Mouse (Mus musculus): ENCODE measurements around the gene Med23. TPM values are rescaled to one million over a fixed set of nuclear protein-coding genes. Genes with fewer than 3 reads are reported as not detected.

The Med23 gene
- 18.1 and 21.1 TPM in 2 replicates for polyA plus RNA-seq (2015; fragmentation: Nextera tagmentation; extraction: Ambion mirVana)

DNA sequence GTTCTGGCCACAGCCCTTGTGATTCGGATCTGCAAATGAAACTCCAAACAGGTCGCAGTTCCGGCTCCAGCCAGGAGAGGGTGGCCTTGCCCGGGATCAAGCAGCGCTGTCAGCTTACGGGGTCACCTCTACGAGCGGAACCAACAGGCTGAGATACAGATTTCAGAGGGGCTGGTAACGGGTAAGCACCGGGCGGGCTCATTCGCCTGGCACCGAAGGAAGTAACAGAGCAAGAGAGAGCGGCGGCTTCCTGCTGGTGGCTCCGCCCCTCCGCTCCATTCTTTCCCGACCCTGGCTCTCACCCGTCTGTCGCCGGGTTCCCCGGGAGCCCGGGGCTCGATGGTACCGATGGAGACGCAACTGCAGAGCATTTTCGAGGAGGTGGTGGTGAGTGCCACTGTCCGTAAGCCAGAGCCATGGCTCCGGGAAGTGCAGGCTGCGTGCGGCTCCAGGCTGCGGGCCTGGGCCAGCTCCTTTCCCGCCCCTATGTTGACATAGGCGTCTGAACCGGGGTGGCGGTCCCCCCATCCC is at the start of gene Med23:
Med23 (plus strand) TSS at position 227 of the 531 bp plus-strand sequence.
- peak within 1 kb of the TSS; percentile 49 for H3K4me2 ChIP-seq
- peak within 1 kb of the TSS; percentile 94 for H3K4me3 ChIP-seq
- H3K9me3 ChIP-seq = no peaks in the 10 kb centered on the region
- no peak within 1 kb of the TSS for H3K27ac ChIP-seq
- ATAC-seq (ENCODE audit: insufficient number of reproducible peaks, low FRiP score, low TSS enrichment, low read depth) = peak; percentile 99
- no peaks in the 10 kb centered on the region for H3K27me3 ChIP-seq
- H3K4me1 ChIP-seq = no peaks in the 10 kb centered on the region
- H3K9ac ChIP-seq = peak within 1 kb of the TSS; percentile 89
- H3K36me3 ChIP-seq = peaks cover 27% of the 10 kb centered on the region
- WGBS = under 1% methylated on average over 36 of the region's 36 CpGs

DNA sequence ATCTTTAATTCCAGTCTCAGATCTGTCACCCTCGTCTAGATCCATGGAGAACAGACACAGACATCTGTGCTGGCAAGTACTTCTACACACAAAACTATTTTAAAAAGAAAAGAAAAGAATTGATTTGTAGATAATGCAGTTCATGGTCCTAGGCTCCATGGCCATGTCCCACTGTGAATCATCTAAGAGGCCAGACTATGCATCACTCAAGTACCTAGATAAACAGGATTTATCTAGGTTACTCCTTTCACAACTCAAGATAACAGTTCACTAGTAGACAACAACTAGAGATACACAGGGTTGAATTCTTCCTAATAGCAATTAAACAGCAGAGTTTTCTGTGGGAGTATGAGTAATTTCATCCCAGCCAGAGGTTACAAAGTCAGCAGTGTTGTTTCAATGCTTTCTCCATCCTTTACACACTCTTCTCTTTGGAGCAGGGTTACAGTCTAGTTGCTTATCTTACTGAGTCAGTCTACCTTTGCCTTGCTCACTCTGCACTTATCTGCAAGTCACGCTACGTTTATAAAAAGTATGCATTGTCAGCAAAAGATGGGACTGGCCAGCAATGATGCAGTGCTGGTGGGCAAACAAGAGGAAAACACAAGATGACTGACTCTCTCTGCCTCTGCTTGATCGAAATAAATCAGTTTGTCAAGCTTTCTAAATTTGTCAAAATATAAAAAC is 47.7 kb upstream of the Med23 start:
- H3K4me3 ChIP-seq = no peak overlapping the region
- no peaks in the 10 kb centered on the region for H3K27me3 ChIP-seq
- 67% methylated on average over 4 of the region's 4 CpGs for WGBS
- H3K4me1 ChIP-seq = peaks cover 8% of the 10 kb centered on the region; the same call in 1 of the 2 replicates
- H3K36me3 ChIP-seq = no peaks in the 10 kb centered on the region
- no peak overlapping the region for H3K9ac ChIP-seq
- H3K4me2 ChIP-seq = no peak overlapping the region
- H3K27ac ChIP-seq = no peak overlapping the region
- H3K9me3 ChIP-seq = no peaks in the 10 kb centered on the region
- ATAC-seq (ENCODE audit: insufficient number of reproducible peaks, low FRiP score, low TSS enrichment, low read depth) = no peak

DNA sequence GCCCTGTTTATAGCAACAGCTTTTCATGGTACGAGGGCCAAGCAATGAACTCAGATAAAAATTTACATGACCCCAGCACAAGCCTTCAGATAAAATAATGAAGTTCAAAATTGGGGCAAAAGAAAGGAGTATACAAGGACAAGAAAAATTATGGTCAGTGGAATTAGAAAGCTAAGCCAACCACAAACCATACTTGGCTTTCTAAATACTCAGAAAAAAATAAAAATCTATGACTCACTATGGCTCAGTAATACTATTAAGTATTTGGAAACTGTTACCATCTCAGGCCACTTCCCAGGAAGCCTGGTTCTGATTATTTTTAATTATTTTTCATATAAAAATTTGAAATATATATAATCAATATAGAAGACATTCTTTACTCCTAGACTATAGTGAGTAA is 46.9 kb upstream of the Med23 start:
- Histone ChIP-seq H3K9me3 (no peaks in the 10 kb centered on the region), H3K36me3 (no peaks in the 10 kb centered on the region), H3K4me1 (peaks cover 8% of the 10 kb centered on the region; the same call in 1 of the 2 replicates)

DNA sequence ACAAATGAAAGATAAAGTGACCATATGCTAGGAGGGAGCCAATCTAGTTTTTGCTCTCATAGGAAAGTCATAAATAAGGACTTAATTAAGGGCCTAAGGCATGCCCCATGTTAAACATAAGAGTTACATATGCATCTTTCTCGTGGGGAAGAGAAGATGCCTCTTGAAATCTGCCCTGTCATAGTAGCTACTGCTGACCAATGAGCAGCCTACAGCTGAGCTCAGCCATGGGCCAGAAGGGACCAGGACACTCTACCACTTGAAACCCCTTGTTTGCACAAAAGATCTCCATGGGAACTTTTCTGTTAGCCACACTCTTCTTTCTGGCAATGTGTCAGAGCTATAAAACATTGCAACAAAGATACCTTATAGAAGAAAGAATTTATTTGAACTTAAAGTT is 46.5 kb upstream of the Med23 start:
- no peak for ATAC-seq (ENCODE audit: insufficient number of reproducible peaks, low FRiP score, low TSS enrichment, low read depth)

More for the DNA sequence above, 46.9 kb upstream of the Med23 start:
- no peak overlapping the region for H3K4me3 ChIP-seq
- H3K27ac ChIP-seq = no peak overlapping the region
- H3K27me3 ChIP-seq = no peaks in the 10 kb centered on the region
- H3K9ac ChIP-seq = no peak overlapping the region
- no peak overlapping the region for H3K4me2 ChIP-seq
- WGBS = 53% methylated on average over 1 of the region's 1 CpGs
- ATAC-seq (ENCODE audit: insufficient number of reproducible peaks, low FRiP score, low TSS enrichment, low read depth) = no peak

DNA sequence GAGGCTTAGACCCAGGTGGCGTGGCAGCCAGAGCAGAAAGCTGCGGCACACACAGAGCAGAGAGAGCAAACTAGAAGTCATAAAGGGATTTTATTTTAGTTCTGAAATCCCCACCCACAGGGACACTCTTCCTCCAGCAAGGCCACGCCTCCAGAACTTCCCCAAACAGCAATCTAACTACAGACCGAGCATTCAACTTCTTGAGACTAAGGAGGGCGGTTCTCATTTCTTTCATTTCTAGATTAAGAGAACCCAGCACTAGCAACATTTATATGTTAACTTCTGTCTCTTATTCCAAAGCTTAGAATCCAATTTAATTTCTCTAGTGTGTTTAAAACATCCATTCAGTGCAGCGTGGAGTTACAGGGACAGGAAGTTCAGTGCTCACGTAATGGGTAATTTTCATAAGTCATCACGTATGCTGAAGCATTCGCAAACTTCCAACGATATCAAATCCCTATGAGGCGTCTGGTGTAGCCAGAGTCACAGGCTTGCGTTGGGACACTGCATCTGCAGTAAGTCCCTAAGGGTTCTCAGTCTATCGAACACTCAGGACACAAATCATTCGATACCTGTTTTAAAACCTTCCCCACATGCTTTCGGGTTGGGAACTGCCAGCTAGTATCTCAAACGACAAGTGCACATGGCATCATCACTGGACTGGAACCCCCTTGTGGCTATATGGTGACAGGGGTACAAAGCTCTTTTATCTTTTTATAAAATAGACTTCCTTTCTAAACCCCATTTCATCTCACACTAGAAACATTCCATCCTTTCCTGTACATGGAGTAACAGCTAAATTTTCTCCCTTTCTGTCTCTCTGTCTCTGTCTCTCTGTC is 45.9 kb upstream of the Med23 start:
- Histone ChIP-seq H3K27ac (peak overlapping the region; percentile 34; the same call in 1 of the 2 replicates), H3K4me2 (peak overlapping the region; percentile 4; the same call in 1 of the 2 replicates), H3K4me3 (no peak overlapping the region), H3K9me3 (no peaks in the 10 kb centered on the region), H3K4me1 (peaks cover 8% of the 10 kb centered on the region; the same call in 1 of the 2 replicates), H3K36me3 (no peaks in the 10 kb centered on the region), H3K9ac (no peak overlapping the region), H3K27me3 (no peaks in the 10 kb centered on the region)
- WGBS = 48% methylated on average over 16 of the region's 16 CpGs
- ATAC-seq (ENCODE audit: insufficient number of reproducible peaks, low FRiP score, low TSS enrichment, low read depth) = no peak

More for the DNA sequence above, 46.5 kb upstream of the Med23 start:
- Histone ChIP-seq H3K27me3 (no peaks in the 10 kb centered on the region), H3K36me3 (no peaks in the 10 kb centered on the region), H3K4me1 (peaks cover 8% of the 10 kb centered on the region; the same call in 1 of the 2 replicates), H3K4me2 (peak overlapping the region; percentile 4; the same call in 1 of the 2 replicates), H3K27ac (peak overlapping the region; percentile 34; the same call in 1 of the 2 replicates), H3K9ac (no peak overlapping the region), H3K9me3 (no peaks in the 10 kb centered on the region), H3K4me3 (no peak overlapping the region)
- WGBS = 3% methylated on average over 1 of the region's 1 CpGs

DNA sequence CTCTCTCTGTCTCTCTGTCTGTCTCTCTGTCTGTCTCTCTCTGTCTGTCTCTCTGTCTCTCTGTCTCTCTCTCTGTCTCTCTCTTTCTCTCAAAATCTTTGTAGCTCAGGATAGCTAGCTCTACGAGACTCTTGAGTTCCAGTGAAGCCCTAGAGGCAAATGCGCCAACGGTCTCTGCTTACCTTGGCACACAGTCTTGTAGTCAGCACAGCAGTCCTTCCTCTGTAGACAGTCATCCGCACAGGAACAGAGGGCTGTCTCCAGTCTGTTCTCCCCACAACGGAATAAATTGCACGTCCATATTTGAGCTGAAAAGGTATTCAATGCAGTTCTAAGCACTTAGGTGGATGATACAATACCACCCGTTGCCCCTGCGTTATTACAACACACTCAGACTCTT is 45.2 kb upstream of the Med23 start:
- Histone ChIP-seq H3K9me3 (no peaks in the 10 kb centered on the region), H3K4me1 (peaks cover 8% of the 10 kb centered on the region; the same call in 1 of the 2 replicates), H3K9ac (no peak overlapping the region), H3K4me2 (no peak overlapping the region), H3K4me3 (no peak overlapping the region), H3K27me3 (no peaks in the 10 kb centered on the region), H3K36me3 (no peaks in the 10 kb centered on the region), H3K27ac (no peak overlapping the region)
- WGBS = 79% methylated on average over 8 of the region's 8 CpGs
- ATAC-seq (ENCODE audit: insufficient number of reproducible peaks, low FRiP score, low TSS enrichment, low read depth) = no peak

DNA sequence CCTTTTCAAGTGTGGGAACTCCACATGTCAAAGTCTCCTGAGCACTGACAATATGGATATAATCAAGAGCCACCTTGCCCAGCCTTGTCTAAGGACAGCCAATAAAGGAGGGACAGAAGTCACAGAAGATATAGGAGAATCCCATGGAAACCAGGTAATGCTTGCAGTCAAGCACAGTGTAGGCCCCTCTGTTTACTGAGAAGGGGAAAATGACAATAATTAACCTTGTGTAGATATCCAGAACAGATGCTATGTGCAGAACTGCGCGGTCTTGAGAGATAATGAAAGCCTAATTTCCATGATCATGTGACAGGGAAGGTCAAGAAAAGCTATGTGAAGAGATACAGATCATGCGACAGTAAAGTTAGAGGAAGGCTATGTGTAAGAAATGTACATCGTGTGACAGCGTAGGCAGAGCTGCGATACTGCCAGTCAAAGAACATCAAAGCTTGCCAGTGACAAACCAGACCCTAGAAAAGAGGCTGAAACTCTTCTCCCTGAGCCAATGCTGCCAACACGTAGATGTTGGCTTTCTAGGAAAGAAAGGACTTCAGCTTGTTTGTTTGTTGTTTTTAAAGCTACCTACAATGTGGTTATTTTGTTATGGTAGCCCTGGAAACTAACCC is 44.2 kb upstream of the Med23 start:
- Histone ChIP-seq H3K4me2 (no peak overlapping the region), H3K27me3 (no peaks in the 10 kb centered on the region), H3K36me3 (no peaks in the 10 kb centered on the region), H3K4me1 (peaks cover 8% of the 10 kb centered on the region; the same call in 1 of the 2 replicates), H3K27ac (no peak overlapping the region), H3K4me3 (no peak overlapping the region), H3K9me3 (no peaks in the 10 kb centered on the region), H3K9ac (no peak overlapping the region)
- WGBS = 88% methylated on average over 7 of the region's 7 CpGs
- ATAC-seq (ENCODE audit: insufficient number of reproducible peaks, low FRiP score, low TSS enrichment, low read depth) = no peak

DNA sequence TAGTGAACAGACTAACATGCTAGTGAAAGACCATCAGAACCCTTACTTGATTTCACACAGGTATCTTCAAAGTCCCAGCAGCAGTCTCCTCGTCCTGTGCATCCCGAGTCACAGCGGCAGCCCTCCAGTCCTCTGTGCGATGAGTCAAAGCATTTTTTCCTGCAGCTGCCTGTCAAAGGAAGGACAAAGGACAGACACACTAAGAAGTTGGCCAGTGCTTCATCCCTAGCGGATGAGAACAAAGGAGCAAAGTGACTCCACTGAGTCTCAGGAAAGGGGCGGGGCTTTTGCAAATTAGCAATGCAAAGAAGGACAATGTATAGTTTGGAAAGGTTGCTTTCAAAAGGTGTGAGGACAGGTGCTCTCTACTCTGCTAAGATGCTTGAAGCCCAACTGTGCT is 43.7 kb upstream of the Med23 start:
- Histone ChIP-seq H3K4me1 (peaks cover 8% of the 10 kb centered on the region; the same call in 1 of the 2 replicates), H3K4me3 (no peak overlapping the region), H3K27ac (no peak overlapping the region), H3K9ac (no peak overlapping the region), H3K9me3 (no peaks in the 10 kb centered on the region), H3K27me3 (no peaks in the 10 kb centered on the region), H3K4me2 (no peak overlapping the region), H3K36me3 (no peaks in the 10 kb centered on the region)
- no peak for ATAC-seq (ENCODE audit: insufficient number of reproducible peaks, low FRiP score, low TSS enrichment, low read depth)
- 57% methylated on average over 6 of the region's 6 CpGs for WGBS

DNA sequence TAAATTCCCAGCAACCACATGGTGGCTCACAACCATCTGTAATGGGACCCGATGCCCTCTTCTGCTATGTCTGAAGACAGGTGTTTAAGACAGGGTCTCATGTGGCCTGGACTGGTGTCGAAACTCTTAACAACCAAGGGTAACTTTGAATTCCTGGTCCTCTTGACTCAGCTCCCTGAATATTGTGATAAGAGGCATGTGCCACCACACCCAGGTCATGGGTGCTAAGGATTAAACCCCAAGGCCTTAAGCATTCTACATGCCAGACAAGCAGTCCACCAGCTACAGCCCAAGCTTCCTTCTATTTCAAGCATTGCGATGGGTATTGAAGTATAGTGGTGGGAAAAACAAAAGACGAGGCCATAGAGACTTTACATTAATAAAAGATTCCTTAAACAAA is 41.6 kb upstream of the Med23 start:
- H3K9ac ChIP-seq = no peak overlapping the region
- 87% methylated on average over 4 of the region's 4 CpGs for WGBS
- no peak overlapping the region for H3K4me3 ChIP-seq
- H3K27ac ChIP-seq = no peak overlapping the region
- no peaks in the 10 kb centered on the region for H3K9me3 ChIP-seq
- peaks cover 8% of the 10 kb centered on the region; the same call in 1 of the 2 replicates for H3K4me1 ChIP-seq
- no peak for ATAC-seq (ENCODE audit: insufficient number of reproducible peaks, low FRiP score, low TSS enrichment, low read depth)
- H3K36me3 ChIP-seq = no peaks in the 10 kb centered on the region
- no peak overlapping the region for H3K4me2 ChIP-seq
- H3K27me3 ChIP-seq = no peaks in the 10 kb centered on the region

DNA sequence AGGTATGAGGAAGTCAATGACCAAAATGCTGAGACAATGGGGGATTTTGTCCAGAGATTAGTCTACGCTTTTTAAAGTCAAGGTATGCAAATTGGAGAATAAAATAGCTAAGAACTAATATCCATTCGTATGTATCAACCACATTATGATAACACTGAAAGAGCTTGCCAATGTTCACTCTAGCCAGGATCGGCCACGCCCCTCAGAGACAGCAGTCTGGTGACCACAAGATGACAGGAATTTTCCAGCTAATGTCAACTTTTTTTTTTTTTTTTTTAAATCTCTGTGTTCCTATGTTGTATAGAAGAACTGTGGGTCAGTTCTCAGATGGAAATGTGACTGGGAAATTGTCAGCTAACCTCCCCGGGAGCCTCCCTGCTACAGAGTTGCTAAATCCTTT is 39.3 kb upstream of the Med23 start:
- no peak overlapping the region for H3K27ac ChIP-seq
- no peaks in the 10 kb centered on the region for H3K27me3 ChIP-seq
- H3K9ac ChIP-seq = no peak overlapping the region
- 91% methylated on average over 5 of the region's 5 CpGs for WGBS
- H3K36me3 ChIP-seq = no peaks in the 10 kb centered on the region
- H3K4me2 ChIP-seq = no peak overlapping the region
- no peak overlapping the region for H3K4me3 ChIP-seq
- ATAC-seq (ENCODE audit: insufficient number of reproducible peaks, low FRiP score, low TSS enrichment, low read depth) = no peak
- H3K4me1 ChIP-seq = peaks cover 6% of the 10 kb centered on the region
- no peaks in the 10 kb centered on the region for H3K9me3 ChIP-seq

DNA sequence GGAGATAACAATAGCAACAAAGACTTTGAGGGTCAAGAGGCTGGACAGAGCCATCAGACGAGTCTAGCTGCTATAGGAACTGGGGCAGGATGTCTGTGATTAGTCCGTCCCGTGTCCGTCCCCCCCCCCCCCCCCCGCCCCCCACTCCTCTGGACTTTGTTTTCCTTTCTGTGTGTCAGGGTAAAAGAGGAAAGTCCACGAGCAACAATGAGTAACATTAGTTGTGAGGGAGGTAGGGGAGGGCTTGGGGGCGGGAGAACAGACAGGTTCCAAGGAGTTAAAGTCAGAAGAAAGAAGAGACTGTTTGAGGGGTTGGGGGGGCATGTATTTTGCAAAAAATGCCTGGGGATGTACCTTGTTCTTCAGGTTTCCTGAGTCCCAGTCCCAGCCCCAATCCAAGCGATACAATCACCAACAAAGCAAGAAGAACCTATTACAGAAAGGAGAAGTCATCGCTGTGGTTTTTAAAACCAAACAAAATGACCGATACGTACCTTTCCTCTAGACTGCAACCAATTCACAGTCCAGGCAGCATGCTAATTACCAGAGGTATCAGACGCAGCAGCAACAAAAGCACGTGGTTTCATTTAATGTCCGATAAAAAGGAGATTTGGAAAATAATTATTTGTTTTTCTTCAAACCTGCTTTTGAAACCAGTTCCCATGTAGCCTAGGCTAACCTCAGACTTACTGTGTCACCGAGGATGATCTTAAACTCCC is 38.2 kb upstream of the Med23 start:
- H3K27me3 ChIP-seq = no peaks in the 10 kb centered on the region
- H3K9me3 ChIP-seq = no peaks in the 10 kb centered on the region
- H3K4me1 ChIP-seq = peaks cover 12% of the 10 kb centered on the region
- H3K27ac ChIP-seq = no peak overlapping the region
- H3K9ac ChIP-seq = no peak overlapping the region
- no peak overlapping the region for H3K4me2 ChIP-seq
- H3K36me3 ChIP-seq = no peaks in the 10 kb centered on the region
- H3K4me3 ChIP-seq = no peak overlapping the region
- WGBS = 63% methylated on average over 14 of the region's 15 CpGs
- ATAC-seq (ENCODE audit: insufficient number of reproducible peaks, low FRiP score, low TSS enrichment, low read depth) = no peak

Measured in limb, embryonic 15.5 days (tissue).